Mouse (Mus musculus) left cerebral cortex, adult 9 months (tissue): ENCODE results near the gene Sdc3.

Source experiments
- DNase-seq, 2 experiments: peaks; one replicate each; pipeline ENCODE4 v3.0.0; 2022; ENCODE audit warnings: low spot score in 2 of 2

Sdc3 gene

GRCm38 (mm10) chr4:130792376-130793179 is at the start of gene Sdc3:
Sdc3 (plus strand) TSS chr4:130792537.
- DNase-seq: no peak

- no peak for DNase-seq
Measured at GRCm38 (mm10) chr4:130744058-130744457, 48.3 kb upstream of the Sdc3 start.

GRCm38 (mm10) chr4:130745561-130746306 is 46.6 kb upstream of the Sdc3 start:
- peak; percentile 86 to 90 for DNase-seq

GRCm38 (mm10) chr4:130749566-130749965 is 42.8 kb upstream of the Sdc3 start:
- no peak for DNase-seq

- DNase-seq: no peak
Measured at GRCm38 (mm10) chr4:130751966-130752365, 40.4 kb upstream of the Sdc3 start.

GRCm38 (mm10) chr4:130752591-130752990 is 39.7 kb upstream of the Sdc3 start:
- DNase-seq: no peak

GRCm38 (mm10) chr4:130753755-130754154 is 38.6 kb upstream of the Sdc3 start:
- DNase-seq: no peak

GRCm38 (mm10) chr4:130754776-130755175 is 37.6 kb upstream of the Sdc3 start:
- DNase-seq: peak in 1 of 2 experiments; percentile 53

GRCm38 (mm10) chr4:130759875-130760274 is 32.5 kb upstream of the Sdc3 start:
- no peak for DNase-seq

GRCm38 (mm10) chr4:130761809-130762208 is 30.5 kb upstream of the Sdc3 start:
- no peak for DNase-seq

- no peak for DNase-seq
Measured at GRCm38 (mm10) chr4:130765399-130766160, 26.8 kb upstream of the Sdc3 start.

- no peak for DNase-seq
Measured at GRCm38 (mm10) chr4:130766387-130766786, 25.9 kb upstream of the Sdc3 start.

GRCm38 (mm10) chr4:130766926-130767325 is 25.4 kb upstream of the Sdc3 start:
- no peak for DNase-seq

GRCm38 (mm10) chr4:130773899-130774298 is 18.4 kb upstream of the Sdc3 start:
- DNase-seq: no peak

GRCm38 (mm10) chr4:130774822-130775221 is 17.5 kb upstream of the Sdc3 start:
- DNase-seq: no peak

- DNase-seq: no peak
Measured at GRCm38 (mm10) chr4:130777647-130778046, 14.7 kb upstream of the Sdc3 start.

GRCm38 (mm10) chr4:130779037-130779436 is 13.3 kb upstream of the Sdc3 start:
- peak in 1 of 2 experiments; percentile 64 for DNase-seq

GRCm38 (mm10) chr4:130782492-130782891 is 9.8 kb upstream of the Sdc3 start:
- DNase-seq: no peak

GRCm38 (mm10) chr4:130784755-130785154 is 7.6 kb upstream of the Sdc3 start:
- peak in 1 of 2 experiments; percentile 62 for DNase-seq

GRCm38 (mm10) chr4:130787530-130787929 is 4.8 kb upstream of the Sdc3 start:
- no peak for DNase-seq

GRCm38 (mm10) chr4:130790180-130790579 is 2.2 kb upstream of the Sdc3 start:
- peak in 1 of 2 experiments; percentile 92 for DNase-seq

GRCm38 (mm10) chr4:130791811-130792375 is 444 bp upstream of the Sdc3 start:
- DNase-seq: no peak
